Mouse (Mus musculus) liver, embryonic 16.5 days (tissue): ENCODE measurements around the gene Ddx54. TPM values are rescaled to one million over a fixed set of nuclear protein-coding genes. Genes with fewer than 3 reads are reported as not detected.

Experiments used
- ATAC-seq: fragments of 200-750 bp; cut with Nextera tagmentation; 2 replicates; pipeline ENCODE4 v1.8.0; 2017; ENCODE audit warnings: low read depth, mild to moderate bottlenecking, moderate number of reproducible peaks, moderate library complexity
- H3K27ac ChIP-seq: fragments of 300-500 bp; sonication (generic); 2 replicates; pipeline ENCODE4 v1.5.1; 2014; ENCODE audit warnings: mild to moderate bottlenecking, low read length
- H3K27me3 ChIP-seq: fragments of 300-500 bp; sonication (generic); 2 replicates; pipeline ENCODE4 v1.6.1; 2014; ENCODE audit warnings: low read depth, low read length, mixed read lengths; ENCODE audit not compliant: control insufficient read depth, insufficient read depth
- H3K36me3 ChIP-seq: fragments of 300-500 bp; sonication (generic); 2 replicates; pipeline ENCODE4 v1.6.1; 2014; ENCODE audit warnings: mild to moderate bottlenecking; ENCODE audit not compliant: control insufficient read depth, insufficient read depth
- H3K4me1 ChIP-seq: fragments of 300-500 bp; sonication (generic); 2 replicates; pipeline ENCODE4 v1.6.1; 2014; ENCODE audit warnings: low read depth, low read length, mixed read lengths; ENCODE audit not compliant: control insufficient read depth
- H3K4me2 ChIP-seq: fragments of 300-500 bp; sonication (generic); 2 replicates; pipeline ENCODE4 v1.6.1; 2014; ENCODE audit warnings: low read depth, low read length, mixed read lengths
- H3K4me3 ChIP-seq: fragments of 300-500 bp; sonication (generic); 2 replicates; pipeline ENCODE4 v1.5.1; 2014; ENCODE audit warnings: low read depth, mild to moderate bottlenecking, low read length
- H3K9ac ChIP-seq: fragments of 300-500 bp; sonication (generic); 2 replicates; pipeline ENCODE4 v1.6.1; 2014; ENCODE audit warnings: low read depth, low read length
- H3K9me3 ChIP-seq: fragments of 300-500 bp; sonication (generic); replicated peaks from 2 replicates; pipeline ENCODE4 v1.6.1; 2016; ENCODE audit warnings: low read length; ENCODE audit not compliant: control insufficient read depth
- WGBS: fragments of 180-500 bp; shearing (Covaris S2); extraction: QIAGEN DNeasy Blood & Tissue Kit; methylation state at CpG from one replicate; pipeline ENCODE4 v1.1.7; 2014; ENCODE audit not compliant: insufficient replicate concordance; 5-methylcytosine and 5-hydroxymethylcytosine counted together
- polyA plus RNA-seq: library from polyadenylated mRNA; unstranded; fragments of >200 nt; fragmentation: Nextera tagmentation; extraction: Ambion mirVana; gene quantifications from 2 replicates; pipeline ENCODE4 v1.2.1, GENCODE M21; 2015

Gene Ddx54
- polyA plus RNA-seq, 1 experiment from 2014 or later: 16.1 TPM

DNA sequence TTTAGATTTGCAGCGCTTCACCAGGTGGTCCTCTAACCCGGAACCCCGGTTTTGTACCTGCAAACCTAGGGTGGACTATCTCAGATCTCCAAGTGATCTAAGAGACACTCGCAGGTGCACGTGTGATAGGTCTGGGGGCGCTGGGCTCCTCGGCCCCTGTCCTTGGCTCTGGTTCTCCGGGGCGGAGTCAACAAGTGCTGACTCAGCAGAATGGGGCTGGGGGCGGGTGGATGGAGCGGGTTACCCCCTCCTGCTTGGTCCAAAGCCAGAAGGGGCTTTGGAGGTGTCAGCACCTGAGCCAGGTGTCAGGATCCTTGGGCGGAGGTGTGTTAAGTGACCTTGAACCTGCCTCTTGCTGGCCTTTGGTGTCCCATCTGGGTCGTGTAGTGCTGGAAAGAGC is 37.4 kb downstream of the Ddx54 start:
- no peak overlapping the region for H3K4me3 ChIP-seq
- peaks cover 12% of the 10 kb centered on the region for H3K4me1 ChIP-seq
- H3K4me2 ChIP-seq: no peak overlapping the region
- H3K27me3 ChIP-seq: peaks cover 29% of the 10 kb centered on the region
- H3K9me3 ChIP-seq: no peaks in the 10 kb centered on the region
- H3K9ac ChIP-seq: no peak overlapping the region
- no peaks in the 10 kb centered on the region for H3K36me3 ChIP-seq
- ATAC-seq: no peak
- H3K27ac ChIP-seq: no peak overlapping the region
- WGBS: 20% methylated on average over 13 of the region's 13 CpGs

DNA sequence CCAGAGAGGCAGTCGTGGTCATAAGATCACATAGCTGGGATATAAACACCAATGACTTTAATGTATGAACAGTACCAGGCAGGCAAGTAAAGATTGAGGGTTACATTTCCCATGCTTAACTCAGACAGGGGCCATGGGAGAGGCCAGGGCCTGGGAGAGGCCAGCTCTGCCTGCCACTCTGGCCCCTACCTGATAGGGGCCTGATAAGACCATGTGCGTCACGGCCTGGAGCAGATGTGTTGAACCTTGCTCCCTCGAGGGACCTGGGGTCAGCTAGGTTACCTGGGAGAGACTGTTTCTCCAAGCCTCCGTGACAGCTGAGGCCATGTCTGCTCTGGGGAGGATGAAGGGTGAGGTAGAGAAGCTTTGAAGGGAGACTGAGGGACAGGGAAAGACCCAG is 38.7 kb downstream of the Ddx54 start:
- H3K9me3 ChIP-seq: no peaks in the 10 kb centered on the region
- H3K4me3 ChIP-seq: no peak overlapping the region
- no peak overlapping the region for H3K4me2 ChIP-seq
- H3K4me1 ChIP-seq: peaks cover 12% of the 10 kb centered on the region
- WGBS: 34% methylated on average over 5 of the region's 5 CpGs
- H3K27me3 ChIP-seq: peaks cover 25% of the 10 kb centered on the region
- H3K36me3 ChIP-seq: no peaks in the 10 kb centered on the region
- no peak overlapping the region for H3K27ac ChIP-seq
- H3K9ac ChIP-seq: no peak overlapping the region
- ATAC-seq: no peak

DNA sequence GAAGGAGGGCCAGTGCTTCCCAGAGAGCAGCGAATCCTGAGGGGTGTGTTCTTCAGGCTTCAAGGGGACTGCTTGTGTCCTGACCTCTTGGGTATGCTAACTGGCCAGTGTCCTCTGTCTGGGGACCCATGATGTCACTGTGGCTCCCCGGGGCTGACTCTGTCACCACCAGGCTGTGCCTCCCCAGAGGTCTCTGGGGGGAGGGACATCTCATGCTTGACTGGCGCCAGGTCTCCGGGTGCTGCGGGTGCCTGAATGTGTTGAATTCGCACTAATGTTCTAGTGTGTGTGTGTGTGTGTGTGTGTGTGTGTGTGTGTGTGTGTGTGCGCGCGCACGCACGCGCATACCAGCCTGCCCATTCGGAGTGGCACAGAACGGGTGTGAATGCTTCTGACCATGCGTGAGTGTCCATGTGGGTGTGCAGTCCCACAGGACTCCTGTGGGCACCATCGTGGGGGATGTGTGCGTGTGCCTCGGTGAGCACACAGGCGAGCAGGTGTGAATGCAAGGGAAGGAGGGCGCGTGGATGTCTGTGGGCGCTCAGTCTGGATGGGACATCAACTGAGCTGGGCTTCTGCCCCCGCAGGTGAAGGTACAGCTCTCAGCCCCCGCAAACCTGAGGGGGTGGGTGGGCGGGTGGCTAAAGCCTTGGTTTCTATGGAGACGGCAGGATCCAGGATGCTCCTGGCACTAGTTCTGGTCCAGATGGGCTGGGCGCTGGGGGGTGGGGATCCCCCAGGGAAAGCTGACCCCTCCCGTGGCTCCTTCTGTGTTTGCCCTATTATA is 40.6 kb downstream of the Ddx54 start:
- Histone ChIP-seq H3K9me3 (no peaks in the 10 kb centered on the region), H3K4me1 (peaks cover 11% of the 10 kb centered on the region), H3K4me3 (no peak overlapping the region), H3K4me2 (no peak overlapping the region), H3K36me3 (no peaks in the 10 kb centered on the region), H3K27me3 (peaks cover 20% of the 10 kb centered on the region), H3K9ac (no peak overlapping the region), H3K27ac (no peak overlapping the region)
- 68% methylated on average over 28 of the region's 28 CpGs for WGBS
- no peak for ATAC-seq

DNA sequence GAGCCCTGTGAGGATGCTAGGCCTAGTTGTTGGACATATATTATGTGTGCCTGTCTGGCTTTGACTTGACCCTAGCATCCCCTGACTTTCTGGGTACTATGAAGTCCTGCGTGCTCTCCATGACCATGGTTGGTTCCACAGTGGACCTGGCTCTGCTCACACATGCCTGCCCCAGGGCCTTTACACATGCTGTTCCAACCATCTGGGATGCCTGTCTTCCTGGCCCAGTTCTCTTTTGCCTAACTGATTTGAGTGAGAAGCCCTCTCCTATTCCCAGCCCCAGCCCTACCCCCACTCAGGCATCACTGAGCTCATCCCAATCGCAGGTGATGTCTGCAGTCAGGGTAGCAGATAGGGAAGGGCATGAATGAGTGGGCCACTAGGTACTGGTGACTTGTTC is 41.3 kb downstream of the Ddx54 start:
- no peaks in the 10 kb centered on the region for H3K36me3 ChIP-seq
- no peaks in the 10 kb centered on the region for H3K9me3 ChIP-seq
- no peak overlapping the region for H3K27ac ChIP-seq
- peaks cover 4% of the 10 kb centered on the region for H3K4me1 ChIP-seq
- no peak overlapping the region for H3K4me2 ChIP-seq
- no peak overlapping the region for H3K9ac ChIP-seq
- H3K4me3 ChIP-seq: no peak overlapping the region
- ATAC-seq: no peak
- WGBS: 74% methylated on average over 2 of the region's 2 CpGs
- H3K27me3 ChIP-seq: peaks cover 16% of the 10 kb centered on the region

DNA sequence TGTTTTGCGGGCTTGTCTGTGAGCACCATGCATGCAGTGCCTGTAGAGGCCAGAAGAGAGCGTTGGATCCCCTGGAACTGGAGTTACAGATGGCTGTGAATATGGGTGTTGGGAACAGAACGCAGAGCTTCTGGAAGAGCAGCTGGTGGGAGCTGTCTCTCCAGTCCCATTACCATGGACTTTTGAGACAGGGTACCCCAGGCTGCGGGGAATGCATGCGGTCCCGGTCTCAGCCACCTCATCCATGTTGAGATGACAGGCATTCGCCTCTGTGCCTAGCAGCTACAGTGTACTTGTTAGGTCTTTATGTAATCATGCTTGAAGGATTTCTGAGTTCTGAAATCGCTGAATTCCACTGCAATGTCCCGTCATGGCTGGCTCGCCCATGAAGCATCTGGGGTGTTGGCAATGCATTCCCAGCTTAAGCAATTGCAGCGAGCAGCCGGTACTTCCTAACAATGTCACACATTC is 43.8 kb downstream of the Ddx54 start:
- Histone ChIP-seq H3K4me3 (no peak overlapping the region), H3K36me3 (no peaks in the 10 kb centered on the region), H3K4me1 (no peaks in the 10 kb centered on the region), H3K9me3 (no peaks in the 10 kb centered on the region), H3K9ac (no peak overlapping the region), H3K4me2 (no peak overlapping the region), H3K27ac (no peak overlapping the region), H3K27me3 (no peaks in the 10 kb centered on the region)
- 74% methylated on average over 12 of the region's 12 CpGs for WGBS
- ATAC-seq: no peak

DNA sequence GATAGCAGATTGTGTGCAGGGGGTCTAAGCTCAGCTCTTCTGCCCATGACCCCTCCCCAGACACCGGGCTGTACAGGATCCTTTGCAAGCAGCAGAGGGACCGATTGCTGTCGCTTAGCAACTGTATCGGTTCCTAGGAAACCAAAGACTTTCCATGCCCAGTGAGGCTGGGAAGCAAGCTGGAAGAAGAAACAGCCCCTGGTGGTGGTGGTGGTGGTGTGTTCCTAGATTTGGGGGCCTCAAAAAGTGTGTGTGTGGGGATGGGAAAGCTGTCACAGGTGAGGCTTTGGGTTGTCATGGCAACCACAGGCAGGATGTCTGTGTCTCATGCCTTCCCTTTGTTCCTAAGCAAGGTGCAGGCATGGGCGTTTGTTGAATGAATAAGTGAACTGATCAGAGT is 48.3 kb downstream of the Ddx54 start:
- H3K27ac ChIP-seq: no peak overlapping the region
- no peak overlapping the region for H3K9ac ChIP-seq
- H3K9me3 ChIP-seq: no peaks in the 10 kb centered on the region
- no peak overlapping the region for H3K4me3 ChIP-seq
- no peaks in the 10 kb centered on the region for H3K4me1 ChIP-seq
- H3K27me3 ChIP-seq: no peaks in the 10 kb centered on the region
- no peak overlapping the region for H3K4me2 ChIP-seq
- H3K36me3 ChIP-seq: no peaks in the 10 kb centered on the region
- 50% methylated on average over 5 of the region's 5 CpGs for WGBS
- no peak for ATAC-seq

DNA sequence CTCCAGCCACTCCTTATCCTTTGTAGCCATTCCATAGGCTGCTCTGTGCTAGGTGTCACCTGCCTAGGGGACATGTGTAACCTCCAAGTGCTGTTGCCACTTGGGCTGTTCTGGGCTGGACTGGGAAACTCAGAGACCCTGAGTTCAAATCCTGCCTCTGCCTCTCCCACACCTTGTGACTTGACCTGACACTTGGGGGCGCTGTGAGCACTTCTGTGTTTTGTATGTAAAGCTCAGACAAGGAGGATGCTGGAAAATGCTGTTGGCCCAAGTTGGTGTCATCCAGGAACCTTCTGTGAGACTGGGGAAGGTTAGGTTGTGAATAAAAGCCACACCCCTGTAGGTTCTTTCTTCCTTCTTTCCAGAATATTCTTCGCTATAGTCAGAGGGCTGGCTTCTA is 52.3 kb downstream of the Ddx54 start:
- H3K9ac ChIP-seq: no peak overlapping the region
- WGBS: 35% methylated on average over 2 of the region's 2 CpGs
- no peak overlapping the region for H3K4me3 ChIP-seq
- no peak for ATAC-seq
- no peaks in the 10 kb centered on the region for H3K36me3 ChIP-seq
- no peak overlapping the region for H3K27ac ChIP-seq
- no peaks in the 10 kb centered on the region for H3K4me1 ChIP-seq
- H3K4me2 ChIP-seq: no peak overlapping the region
- no peaks in the 10 kb centered on the region for H3K27me3 ChIP-seq
- H3K9me3 ChIP-seq: no peaks in the 10 kb centered on the region

DNA sequence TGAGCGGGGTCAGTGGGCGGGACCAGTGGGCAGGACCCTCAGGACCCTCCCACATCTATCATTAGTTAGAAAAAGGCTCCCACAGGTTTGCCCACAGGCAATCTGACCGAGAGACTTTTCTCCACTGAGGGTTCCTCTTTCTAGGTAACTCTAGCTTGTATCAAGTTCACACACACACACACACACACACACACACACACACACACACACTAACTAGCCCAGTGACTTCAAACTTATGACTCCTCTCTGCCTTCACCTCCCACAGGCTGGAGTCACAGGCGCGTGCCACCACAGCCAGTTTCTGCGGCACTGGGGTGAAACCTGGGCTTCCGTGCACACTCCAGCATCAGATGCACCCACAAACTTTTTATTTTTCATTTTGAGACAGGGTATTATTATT is 56.2 kb downstream of the Ddx54 start:
- no peak for ATAC-seq

DNA sequence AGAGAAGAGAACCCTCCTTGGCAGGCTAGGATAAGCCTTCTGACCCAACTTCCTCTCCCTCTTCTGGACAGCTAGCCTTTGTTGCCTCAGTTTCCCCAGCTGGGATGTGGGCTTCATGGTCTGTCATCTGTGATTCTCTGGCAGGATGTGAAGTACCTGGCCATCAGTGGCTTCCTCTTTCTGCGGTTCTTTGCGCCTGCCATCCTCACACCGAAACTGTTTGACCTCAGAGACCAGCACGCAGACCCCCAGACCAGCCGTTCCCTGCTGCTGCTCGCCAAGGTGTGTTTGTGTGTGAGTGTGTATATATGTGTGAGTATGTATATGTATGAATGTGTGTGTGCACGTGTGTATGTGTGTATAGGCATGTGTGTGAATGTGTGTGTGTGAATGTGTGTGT is 57.6 kb downstream of the Ddx54 start:
- no peaks in the 10 kb centered on the region for H3K4me1 ChIP-seq

More for the DNA sequence above, 56.2 kb downstream of the Ddx54 start:
- Histone ChIP-seq H3K4me1 (no peaks in the 10 kb centered on the region), H3K4me2 (no peak overlapping the region), H3K9ac (no peak overlapping the region), H3K36me3 (no peaks in the 10 kb centered on the region), H3K9me3 (no peaks in the 10 kb centered on the region), H3K4me3 (no peak overlapping the region), H3K27ac (no peak overlapping the region), H3K27me3 (no peaks in the 10 kb centered on the region)
- WGBS: 54% methylated on average over 7 of the region's 7 CpGs

More for the DNA sequence above, 57.6 kb downstream of the Ddx54 start:
- H3K4me2 ChIP-seq: no peak overlapping the region
- no peaks in the 10 kb centered on the region for H3K27me3 ChIP-seq
- H3K9me3 ChIP-seq: no peaks in the 10 kb centered on the region
- WGBS: 56% methylated on average over 7 of the region's 7 CpGs
- H3K9ac ChIP-seq: no peak overlapping the region
- H3K4me3 ChIP-seq: no peak overlapping the region
- ATAC-seq: no peak
- H3K36me3 ChIP-seq: no peaks in the 10 kb centered on the region
- H3K27ac ChIP-seq: no peak overlapping the region
